Mouse (Mus musculus): Measurements from ENCODE around the gene Aph1b.

DNA sequence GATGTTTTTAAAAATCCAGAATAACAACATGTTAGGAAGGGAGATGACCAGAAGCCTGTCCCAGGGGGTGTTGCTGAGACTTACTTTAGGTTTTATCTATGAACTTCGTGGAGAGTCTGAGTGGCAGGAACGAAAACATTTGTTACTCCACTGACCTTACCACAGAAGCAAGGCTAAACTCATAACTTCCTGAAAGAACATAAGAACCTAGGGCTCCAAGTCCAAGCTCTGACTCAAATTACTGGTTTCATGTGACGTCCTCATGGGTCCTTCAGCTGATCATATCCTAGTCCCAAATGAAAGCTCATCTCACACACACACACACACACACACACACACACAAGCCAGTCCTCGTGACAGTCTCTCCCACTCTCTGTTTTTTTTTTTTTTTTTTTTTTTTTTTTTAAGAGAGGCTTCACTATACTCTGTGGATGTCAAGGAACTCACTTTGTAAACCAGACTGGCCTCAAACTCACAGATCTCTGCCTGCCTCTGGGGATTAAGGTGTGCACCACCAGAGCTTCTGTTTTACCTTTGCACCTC, 37.1 kb upstream of the Aph1b start:
- TF ChIP-seq CTCF (IDR thresholded peaks at IDR 0.05; ENCODE audit: insufficient read depth, low read length) (no peak), POLR2A (IDR thresholded peaks at IDR 0.05; ENCODE audit: borderline replicate concordance, extremely low read depth, low read depth, low read length) (no peak)

All from lung, adult 2 months (tissue).